In the genomic region with DNA sequence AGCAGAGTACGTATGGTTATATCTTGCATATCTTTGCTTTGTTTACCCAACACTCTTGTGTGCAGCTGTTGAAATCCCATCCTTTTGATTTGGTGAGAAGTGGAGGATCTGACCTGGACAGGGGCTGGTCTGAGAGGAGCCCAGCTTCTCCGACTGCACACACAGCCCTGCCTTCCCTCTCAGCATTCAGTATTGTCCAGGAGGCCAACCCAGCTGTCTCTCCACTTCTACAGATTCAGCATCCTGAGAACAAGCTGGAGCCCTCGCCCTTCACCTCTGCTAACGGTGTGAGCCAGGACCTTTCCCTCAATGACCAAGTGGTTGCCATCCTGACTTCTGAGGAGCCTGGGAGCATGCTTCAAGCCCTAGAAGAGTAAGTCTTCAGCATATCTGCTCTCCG, we compare ENCODE assay signal across 34 mouse cellular contexts. TPM values are rescaled to one million over a fixed set of nuclear protein-coding genes. Genes with fewer than 3 reads are reported as not detected.
"Had no signal": no experiment of that assay in that cellular context is flagged by ENCODE, and none has a peak within 500 bp of the region (broad histone marks: within the 10 kb centered on the region; RNA-seq: fewer than 3 reads in every experiment).

No protein-coding gene starts in this region.

- DNase-seq: heart, postnatal 10 days; heart, postnatal 14 days; heart, postnatal 4 days; kidney, adult 11 months; kidney, adult 18-20 months; kidney, adult 2 months; kidney, adult 8-10 months; kidney, adult 9 months; kidney, postnatal 10 days; kidney, postnatal 14 days; kidney, postnatal 25 days; kidney, postnatal 36 days; kidney, postnatal 4 days; layer of hippocampus, adult 9-11 months; layer of hippocampus, postnatal 36 days had no signal

- H3K4me1 ChIP-seq: hindbrain, embryonic 10.5 days; hindbrain, embryonic 12.5 days; intestine, embryonic 15.5 days had no signal

- H3K9me3 ChIP-seq: heart, embryonic 10.5 days; heart, embryonic 12.5 days; heart, embryonic 13.5 days; heart, embryonic 15.5 days; hindbrain, embryonic 10.5 days; hindbrain, embryonic 12.5 days; hindbrain, embryonic 13.5 days; hindbrain, embryonic 15.5 days; intestine, embryonic 15.5 days; kidney, embryonic 15.5 days had no signal

- H3K4me3 ChIP-seq: heart, embryonic 10.5 days; heart, embryonic 12.5 days; heart, embryonic 13.5 days; heart, embryonic 15.5 days; hindbrain, embryonic 10.5 days; hindbrain, embryonic 12.5 days; hindbrain, embryonic 13.5 days; hindbrain, embryonic 15.5 days; intestine, embryonic 15.5 days; kidney, embryonic 15.5 days; layer of hippocampus, adult 2 months had no signal

- H3K36me3 ChIP-seq: heart, embryonic 15.5 days; hindbrain, embryonic 12.5 days; hindbrain, embryonic 13.5 days; hindbrain, embryonic 15.5 days; intestine, embryonic 15.5 days had no signal

- H3K27me3 ChIP-seq: heart, embryonic 12.5 days; heart, embryonic 13.5 days; heart, embryonic 15.5 days; hindbrain, embryonic 12.5 days; hindbrain, embryonic 13.5 days; hindbrain, embryonic 15.5 days; intestine, embryonic 15.5 days; kidney, embryonic 15.5 days had no signal

- H3K9ac ChIP-seq: heart, embryonic 12.5 days; heart, embryonic 13.5 days; heart, embryonic 15.5 days; hindbrain, embryonic 12.5 days; hindbrain, embryonic 13.5 days; hindbrain, embryonic 14.5 days; hindbrain, embryonic 15.5 days; intestine, embryonic 15.5 days; kidney, embryonic 15.5 days had no signal

- ATAC-seq: hindbrain, embryonic 16.5 days; hindbrain, postnatal 0 days; inflammation-experienced regulatory T-cells, adult 6 months; intestine, embryonic 15.5 days; intestine, embryonic 16.5 days; intestine, postnatal 0 days had no signal

- H3K27ac ChIP-seq: heart, embryonic 10.5 days; heart, embryonic 13.5 days; heart, embryonic 15.5 days; hindbrain, embryonic 10.5 days; hindbrain, embryonic 12.5 days; hindbrain, embryonic 13.5 days; hindbrain, embryonic 14.5 days; hindbrain, embryonic 15.5 days; hindbrain, postnatal 0 days; intestine, embryonic 15.5 days; kidney, embryonic 15.5 days; kidney, postnatal 0 days; layer of hippocampus, adult 2 months had no signal

- H3K4me2 ChIP-seq: heart, embryonic 11.5 days; heart, embryonic 12.5 days; heart, embryonic 13.5 days; heart, embryonic 15.5 days; hindbrain, embryonic 12.5 days; hindbrain, embryonic 13.5 days; hindbrain, embryonic 14.5 days; hindbrain, embryonic 15.5 days; intestine, embryonic 15.5 days; kidney, embryonic 15.5 days had no signal

RNA-seq across cellular contexts. Expression of gene Evc2, which starts 25.0 kb away (rescaled TPM):
- polyA plus RNA-seq: inflammation-experienced regulatory T-cells, adult 6 months had no signal

RNA-seq across cellular contexts. Expression of gene Evc, which starts 26.6 kb away (rescaled TPM):
- polyA plus RNA-seq: inflammation-experienced regulatory T-cells, adult 6 months had no signal
